Mouse (Mus musculus) heart, adult 11 months (tissue): ENCODE results near the gene Tnik.

ENCODE experiments used
- DNase-seq: peaks from one replicate; pipeline ENCODE4 v3.0.0; 2022

Tnik gene

GRCm38 (mm10) chr3:28358391-28358790 is 95.4 kb downstream of the Tnik start:
- DNase-seq = peak; percentile 84

DNA sequence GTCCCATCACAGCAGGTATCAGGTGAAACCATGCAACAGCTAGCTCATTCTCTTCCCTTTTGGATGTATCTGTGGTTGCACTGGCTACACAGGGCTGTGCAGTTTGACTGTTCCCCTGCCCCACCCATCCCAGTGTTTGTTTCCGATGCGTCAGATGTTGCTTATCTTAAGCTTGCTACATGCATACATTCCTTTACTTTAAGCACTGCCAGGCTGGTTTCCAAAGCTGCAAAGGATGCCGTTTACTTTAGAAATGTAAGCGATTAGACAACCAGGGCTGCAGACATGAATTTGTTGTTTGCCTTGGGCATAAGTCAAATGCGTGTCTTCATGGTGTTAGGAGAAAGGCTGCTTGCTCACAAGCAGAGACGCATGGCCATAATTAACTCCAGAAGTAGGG is 96.1 kb downstream of the Tnik start:
- DNase-seq = peak; percentile 81

DNA sequence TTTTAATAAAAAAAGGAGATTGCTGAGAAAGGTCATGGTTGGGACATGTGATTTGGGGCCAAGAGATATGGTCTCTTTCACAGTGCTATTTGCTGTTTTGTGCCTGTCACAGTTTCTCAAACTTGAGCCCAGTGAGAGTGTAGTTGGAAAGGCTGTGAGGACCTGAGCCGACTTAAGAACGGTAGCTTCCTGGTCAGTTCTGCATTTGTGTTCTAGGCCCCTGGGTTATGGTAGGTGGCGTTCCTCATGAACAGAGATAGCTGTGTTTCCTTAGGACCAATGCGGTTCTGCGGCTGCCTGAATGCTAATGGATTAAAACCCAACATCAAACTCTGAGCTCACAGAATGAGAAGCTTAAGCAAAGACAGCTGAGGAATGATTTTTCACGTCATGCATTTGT is 98.0 kb downstream of the Tnik start:
- peak; percentile 74 for DNase-seq

GRCm38 (mm10) chr3:28363441-28364125 is 100.6 kb downstream of the Tnik start:
- peak; percentile 80 for DNase-seq

- peak; percentile 69 for DNase-seq
These were observed 105.7 kb downstream of the Tnik start for GRCm38 (mm10) chr3:28368746-28369145.

GRCm38 (mm10) chr3:28369266-28369665 is 106.3 kb downstream of the Tnik start:
- peak; percentile 21 for DNase-seq

DNA sequence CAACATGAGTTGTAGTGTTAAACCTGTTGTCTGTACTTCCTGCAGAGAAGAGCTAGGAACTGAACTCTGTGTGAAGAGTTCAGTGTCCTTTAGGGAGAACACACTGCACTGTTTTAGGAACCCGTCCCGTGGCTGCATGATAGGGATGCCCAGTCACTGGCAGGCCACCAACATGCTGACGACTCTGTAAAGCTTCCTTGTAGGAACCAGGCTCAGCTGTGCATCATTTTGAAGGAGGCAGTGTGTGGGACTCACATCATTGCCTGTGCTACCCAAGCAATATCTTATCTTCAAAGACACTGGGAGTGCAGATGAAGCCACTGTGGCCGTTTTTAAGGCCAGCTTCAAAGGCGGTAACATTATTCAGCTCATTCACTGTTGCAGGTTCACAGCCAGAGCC is 106.7 kb downstream of the Tnik start:
- DNase-seq = peak; percentile 95

DNA sequence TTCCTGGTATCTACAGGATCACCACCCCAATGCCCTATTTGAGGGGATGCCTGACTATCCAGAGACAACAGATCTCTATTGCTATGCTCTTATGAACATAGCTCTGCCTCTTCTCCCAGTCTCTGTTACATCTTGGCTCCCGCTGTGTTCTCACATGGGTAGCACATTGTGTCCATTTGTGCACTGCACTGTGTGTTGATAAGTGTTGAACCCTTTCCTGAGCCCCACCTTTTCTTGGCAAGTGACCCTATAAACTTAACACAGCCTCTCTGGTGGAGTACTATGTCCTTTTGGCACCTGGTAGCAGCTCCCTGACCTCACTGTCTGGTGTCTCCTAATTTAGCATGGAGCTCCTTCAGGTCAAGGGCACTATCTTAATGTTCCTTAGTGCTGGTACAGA is 108.6 kb downstream of the Tnik start:
- DNase-seq = peak; percentile 98

GRCm38 (mm10) chr3:28372459-28372858 is 109.4 kb downstream of the Tnik start:
- DNase-seq = no peak

DNA sequence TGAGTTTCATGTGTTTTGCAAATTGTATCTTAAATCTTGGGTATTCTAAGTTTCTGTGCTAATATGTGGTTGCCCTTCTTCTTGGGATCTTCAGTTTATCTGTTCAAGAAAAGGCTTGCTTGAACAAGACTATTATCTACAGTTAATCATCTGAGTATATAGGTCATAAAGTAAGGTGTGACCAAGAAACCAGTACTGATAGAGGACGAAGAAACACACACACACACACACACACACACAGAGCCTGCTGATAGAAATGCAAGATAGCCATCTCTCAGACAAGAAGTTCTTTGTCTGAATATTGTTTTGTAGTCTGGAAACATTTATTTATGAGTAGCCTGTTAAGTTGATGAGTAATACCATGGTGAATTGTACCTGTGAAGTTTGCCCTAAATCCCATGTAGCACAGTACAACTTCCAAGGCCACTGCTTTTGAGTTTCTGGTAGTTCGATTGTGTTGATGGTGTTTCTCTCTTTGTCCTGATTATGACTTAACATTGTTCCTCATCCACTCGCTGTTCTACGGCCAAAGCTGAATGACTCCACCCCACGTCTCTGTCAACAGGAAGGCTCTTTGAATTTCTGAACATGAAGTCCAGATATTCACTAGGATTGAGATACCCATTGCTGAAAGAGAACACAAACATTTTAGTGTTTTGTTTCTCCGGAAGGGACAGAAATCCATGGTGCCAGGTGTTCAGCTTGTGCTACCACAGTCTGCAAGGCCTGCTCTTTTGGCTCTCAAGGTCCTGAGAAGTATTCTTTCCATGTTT is 111.9 kb downstream of the Tnik start:
- peak; percentile 64 for DNase-seq

DNA sequence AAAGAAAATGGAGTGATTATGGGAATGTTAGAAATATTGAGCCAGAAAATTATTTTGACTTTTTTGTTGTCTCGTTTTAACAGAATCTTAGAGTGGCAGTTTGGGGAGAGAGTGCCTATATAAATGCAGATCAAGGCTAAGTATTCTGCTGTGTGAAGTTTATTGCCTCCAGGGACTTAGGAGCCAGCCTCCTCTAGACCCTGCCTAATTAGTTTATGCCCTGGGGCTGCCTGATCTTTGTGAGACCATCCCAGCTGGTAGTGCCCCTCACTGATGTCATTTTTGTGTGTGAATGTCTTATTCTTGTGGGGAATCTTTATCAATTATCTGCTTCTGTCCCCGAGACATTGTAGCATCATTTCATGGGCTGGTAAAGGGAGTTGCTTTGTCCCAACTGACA is 117.2 kb downstream of the Tnik start:
- DNase-seq = peak; percentile 27

DNA sequence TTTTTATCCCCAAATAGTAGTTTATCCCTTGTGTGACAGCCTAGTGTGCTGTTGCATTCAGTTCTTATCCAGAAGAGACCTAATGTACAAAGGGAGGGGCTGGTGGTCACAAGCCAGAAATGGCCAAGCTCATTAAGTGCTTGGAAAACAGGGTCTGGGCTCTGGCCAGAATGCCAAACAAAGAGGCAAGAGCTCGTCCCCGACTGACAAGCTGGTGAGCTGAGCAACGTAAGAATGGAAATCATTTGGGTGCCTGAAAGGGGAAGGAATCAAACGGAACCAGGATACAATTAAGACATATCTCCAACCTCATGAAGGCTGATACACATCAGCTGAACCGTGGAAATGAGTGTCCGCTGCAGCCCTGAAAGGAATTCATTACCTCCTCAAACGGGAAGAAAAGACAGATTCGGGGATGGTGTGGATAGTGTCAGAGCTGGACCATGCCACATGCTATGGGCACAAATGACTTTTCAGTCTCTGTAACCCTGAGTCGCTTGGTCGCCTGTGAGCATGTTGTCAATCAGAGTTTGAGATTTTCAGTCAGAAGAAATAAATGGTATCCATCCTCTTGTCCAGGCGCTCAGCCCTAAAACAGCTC is 120.6 kb downstream of the Tnik start:
- DNase-seq = peak; percentile 93

DNA sequence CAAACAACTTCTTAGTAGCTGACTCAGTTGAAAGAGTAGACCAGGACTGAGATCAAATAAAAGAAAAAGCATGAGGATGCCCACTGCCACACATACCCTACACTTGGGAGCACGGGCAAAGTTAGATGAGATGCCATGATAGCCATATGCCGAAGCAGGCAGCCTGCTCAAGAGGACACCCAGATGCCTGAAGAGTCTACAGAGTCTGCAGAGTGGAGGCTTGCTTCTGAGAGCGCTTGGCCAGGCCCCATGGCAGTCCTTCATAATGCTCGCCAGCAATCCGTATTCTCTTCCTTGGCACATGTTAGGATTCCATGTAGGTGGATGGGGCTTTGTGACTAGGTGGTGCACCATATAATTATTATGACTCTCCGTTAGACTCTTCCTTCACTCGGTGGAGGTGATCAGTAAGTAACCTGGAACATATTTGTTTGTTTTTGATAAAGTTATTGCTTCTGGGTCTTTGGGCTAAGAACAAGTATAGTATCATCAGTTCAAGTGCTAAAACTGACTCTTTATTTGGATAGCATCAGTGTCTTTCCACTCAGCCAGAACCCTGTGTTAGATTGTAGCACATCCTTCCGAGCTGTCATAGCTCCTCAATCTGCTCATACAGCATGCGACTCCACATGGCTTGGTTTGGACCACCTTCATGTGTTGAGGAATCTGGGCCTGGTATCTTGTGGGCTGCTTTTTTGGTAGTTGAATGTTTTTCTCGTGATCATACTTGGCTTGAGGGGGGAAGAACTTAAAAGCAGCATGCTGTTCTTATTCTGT is 122.4 kb downstream of the Tnik start:
- DNase-seq = peak; percentile 84

DNA sequence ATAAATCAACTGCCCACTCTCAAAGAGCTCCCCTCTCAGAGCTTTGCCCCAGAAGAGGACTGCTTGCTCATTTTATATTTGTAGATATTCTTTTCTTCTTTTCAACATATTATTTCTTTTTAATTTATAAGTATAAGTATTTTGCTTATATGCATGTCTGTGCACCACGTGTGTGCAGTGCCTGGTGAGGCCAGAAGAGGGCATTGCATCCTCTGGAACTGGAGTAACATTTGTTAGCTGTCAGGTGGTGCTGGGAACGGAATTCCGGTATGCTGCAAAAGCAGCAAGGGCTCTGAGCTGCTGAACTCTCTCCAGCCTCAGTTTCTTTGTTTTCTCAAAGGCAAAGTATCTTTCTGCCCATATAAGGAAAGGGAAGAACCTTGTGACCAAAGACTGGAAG is 125.5 kb downstream of the Tnik start:
- DNase-seq = peak; percentile 52

GRCm38 (mm10) chr3:28390183-28390582 is 127.2 kb downstream of the Tnik start:
- DNase-seq = peak; percentile 78

DNA sequence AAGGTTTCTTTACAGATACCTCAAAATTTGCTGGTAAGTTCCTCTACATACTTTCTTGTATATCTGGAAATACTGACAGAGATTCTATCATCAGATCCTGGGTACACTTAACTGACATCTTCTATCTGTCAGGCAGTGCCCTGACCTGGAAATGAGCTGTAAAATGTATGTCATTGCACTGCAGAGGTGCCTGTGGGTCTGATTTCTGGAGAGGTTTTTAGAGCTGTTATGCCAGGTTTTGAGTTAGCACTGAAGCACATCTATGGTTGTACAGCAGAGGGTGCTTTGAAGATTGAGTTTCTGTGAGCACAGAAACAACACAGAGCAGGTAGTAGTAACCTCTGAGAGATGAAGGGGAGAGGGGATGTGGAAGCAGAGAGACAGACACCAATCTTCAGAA is 129.5 kb downstream of the Tnik start:
- DNase-seq = peak; percentile 61

- peak; percentile 82 for DNase-seq
These were observed 135.8 kb downstream of the Tnik start for GRCm38 (mm10) chr3:28398781-28399180.

DNA sequence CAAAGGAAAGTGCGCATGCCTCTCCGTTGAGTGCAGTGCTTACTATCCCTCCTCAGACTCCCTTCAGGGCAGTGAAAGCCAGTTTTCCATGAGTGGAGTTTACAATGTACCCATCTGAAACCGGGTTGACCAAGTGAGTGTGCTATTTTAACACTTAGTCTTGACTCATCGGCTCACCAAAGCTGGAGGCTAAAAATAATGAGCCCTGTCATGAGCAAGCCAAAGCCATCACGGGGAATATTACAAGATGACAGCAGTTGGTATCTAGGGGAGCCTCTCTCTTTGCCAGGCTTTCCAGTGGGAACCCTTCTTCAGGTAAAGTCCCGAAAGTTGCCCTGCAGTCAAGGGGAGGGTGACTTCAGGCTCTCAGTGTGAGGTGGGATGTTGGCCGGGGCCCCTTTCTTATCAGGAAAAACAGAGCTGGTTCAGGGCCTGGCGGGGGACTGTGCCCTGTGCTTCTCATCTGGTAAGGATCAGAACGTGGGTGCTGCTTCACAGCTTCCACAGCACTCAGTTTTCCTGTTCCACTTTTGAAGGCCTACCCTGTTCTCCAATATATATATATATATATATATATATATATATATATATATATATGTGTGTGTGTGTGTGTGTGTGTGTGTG is 136.7 kb downstream of the Tnik start:
- peak; percentile 96 for DNase-seq

GRCm38 (mm10) chr3:28401335-28401734 is 138.3 kb downstream of the Tnik start:
- peak; percentile 94 for DNase-seq

GRCm38 (mm10) chr3:28402221-28402620 is 139.2 kb downstream of the Tnik start:
- peak; percentile 86 for DNase-seq

GRCm38 (mm10) chr3:28405391-28405790 is 142.4 kb downstream of the Tnik start:
- DNase-seq = peak; percentile 83

GRCm38 (mm10) chr3:28408859-28409459 is 145.9 kb downstream of the Tnik start:
- peak; percentile 99 for DNase-seq
